Mouse (Mus musculus) B cell, adult 2 months (primary cell): Measurements from ENCODE around the gene Lhx8.
A peak's percentile ranks its signal among the peaks of the same experiment; 100 is the strongest.

ENCODE experiments used
- DNase-seq, 2 experiments: peaks; one replicate each; pipeline ENCODE4 v3.0.0; 2022

Lhx8 gene

DNA sequence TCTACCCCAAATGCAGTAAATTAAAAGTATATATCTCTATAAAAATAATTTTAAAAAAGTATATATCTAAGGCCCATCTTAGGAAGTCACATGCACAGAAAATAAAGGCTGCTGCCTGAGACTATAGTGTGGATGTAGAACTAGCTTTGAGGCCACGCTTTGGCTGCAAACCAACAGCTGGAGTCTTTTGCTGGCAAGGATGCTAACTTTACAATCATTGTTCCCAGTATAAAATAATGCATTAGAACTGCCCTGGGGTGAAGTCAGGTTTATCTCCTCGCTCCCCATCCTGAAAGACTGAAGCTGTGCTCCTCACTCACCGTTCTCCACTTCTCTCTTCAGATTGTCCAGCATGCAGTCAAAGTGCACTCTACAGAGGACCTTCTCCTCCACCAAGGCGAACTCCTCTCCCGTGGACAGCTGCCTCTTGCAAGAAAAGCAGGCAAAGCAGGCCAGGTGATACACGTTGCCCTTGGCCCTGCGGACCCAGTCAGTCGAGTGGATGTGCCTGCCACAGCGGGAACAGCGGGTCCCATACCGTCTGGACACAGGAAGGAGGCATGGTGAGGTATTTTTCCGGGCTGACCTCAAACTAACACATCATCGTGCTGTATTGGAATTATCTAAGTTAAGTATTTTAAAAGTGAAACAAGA lies 8.4 kb downstream of the Lhx8 start:
- no peak for DNase-seq

GRCm38 (mm10) chr3:154317651-154318248 lies 12.7 kb downstream of the Lhx8 start:
- no peak for DNase-seq

- no peak for DNase-seq
Observed at GRCm38 (mm10) chr3:154305163-154305884, 25.1 kb downstream of the Lhx8 start.

DNA sequence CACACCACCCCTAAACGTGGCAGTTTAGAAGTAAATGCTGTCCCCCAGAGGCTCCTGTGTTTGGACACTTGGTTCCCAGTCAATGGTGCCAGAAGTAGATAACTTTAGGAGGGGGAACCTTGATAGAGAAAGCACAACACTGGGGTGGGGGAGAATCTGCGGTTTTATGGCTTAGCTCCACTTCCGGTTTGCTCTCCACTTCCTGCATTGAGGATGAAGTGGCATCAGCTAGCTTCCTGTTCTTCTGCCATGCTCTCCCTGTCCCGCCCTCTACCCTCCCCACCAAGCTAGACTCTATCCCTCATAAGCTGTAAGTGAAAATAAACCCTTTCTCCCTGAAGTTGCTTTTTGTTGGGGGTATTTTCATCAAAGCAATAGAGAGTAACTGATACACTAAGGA lies 29.4 kb downstream of the Lhx8 start:
- no peak for DNase-seq

GRCm38 (mm10) chr3:154300006-154300405 lies 30.5 kb downstream of the Lhx8 start:
- DNase-seq: no peak

DNA sequence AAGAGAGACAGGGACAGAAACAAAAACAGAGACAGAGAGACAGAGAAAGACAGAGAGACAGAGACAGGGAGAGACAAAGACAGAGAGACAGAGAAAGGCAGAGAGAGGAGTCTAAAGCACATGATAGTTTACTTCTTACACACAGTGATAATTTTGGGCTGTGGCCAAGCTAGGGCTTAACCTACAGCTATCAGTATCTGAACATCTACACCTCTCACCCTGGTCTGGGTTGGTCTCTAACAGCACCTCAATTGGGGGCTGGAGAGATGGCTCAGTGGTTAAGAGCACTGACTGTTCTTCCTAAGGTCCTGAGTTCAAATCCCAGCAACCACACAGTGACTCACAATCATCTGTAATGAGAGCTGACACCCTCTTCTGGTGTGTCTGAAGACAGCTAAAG lies 32.0 kb downstream of the Lhx8 start:
- DNase-seq: no peak

DNA sequence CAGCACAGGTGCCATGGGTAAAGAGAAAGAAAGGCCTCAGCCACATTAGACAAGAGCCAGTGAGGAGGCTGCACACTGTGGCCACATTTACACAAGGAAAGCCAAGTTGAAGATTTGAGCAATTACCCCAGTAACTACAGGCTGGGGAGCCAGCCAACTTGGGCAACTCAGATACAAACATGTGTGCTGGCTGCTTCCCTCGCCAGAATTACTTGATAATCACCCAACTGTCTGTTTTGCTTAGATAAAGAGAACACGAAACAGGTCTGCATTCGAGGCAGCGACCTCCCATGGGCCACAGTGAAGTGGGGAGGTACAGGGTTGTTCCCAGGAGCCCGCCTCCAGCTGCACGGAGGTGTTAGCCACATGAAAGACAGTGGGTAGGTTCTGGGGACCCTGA lies 33.0 kb downstream of the Lhx8 start:
- DNase-seq: no peak

DNA sequence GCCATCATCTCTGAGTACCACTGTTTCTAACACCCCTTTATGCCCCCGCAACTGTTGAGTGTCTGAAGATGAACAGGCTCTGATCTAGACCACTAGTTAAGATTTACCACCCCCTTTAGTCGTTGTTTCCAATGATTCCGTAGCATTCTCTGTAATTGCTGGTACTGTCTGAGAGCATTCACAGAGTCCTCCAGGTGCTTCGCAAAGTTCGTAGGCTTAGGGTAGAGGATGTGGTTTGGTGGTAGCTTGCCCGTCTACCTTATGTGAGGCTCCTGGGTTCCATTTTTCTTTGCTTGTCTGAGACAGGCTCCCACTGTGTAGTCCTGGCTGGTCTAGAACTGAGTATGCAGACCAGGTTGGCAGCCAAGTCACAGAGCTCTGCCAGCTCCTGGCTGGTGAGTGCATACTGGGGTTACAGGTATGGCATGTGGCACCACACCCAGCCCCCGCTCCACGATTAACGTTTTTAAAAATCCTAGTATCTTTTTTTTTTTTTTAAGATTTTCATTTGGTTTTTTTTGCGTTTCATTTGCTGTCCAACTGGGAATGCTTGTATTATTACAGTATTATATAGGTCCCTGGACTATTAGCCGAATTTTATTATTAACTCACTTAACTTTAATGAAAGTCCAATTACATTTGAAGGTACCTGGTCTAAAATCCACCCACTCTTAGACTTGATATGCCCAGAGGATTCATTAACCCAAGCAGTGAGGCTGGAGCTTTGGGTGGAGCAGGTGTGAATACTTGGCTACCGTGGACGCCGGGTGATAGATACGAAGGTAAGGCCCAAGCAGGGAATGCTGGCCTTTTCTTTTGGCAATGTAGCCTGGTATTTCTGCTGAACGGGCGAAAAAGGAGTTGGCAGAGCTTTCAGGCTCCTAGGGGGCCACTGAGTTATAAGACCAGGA lies 35.3 kb downstream of the Lhx8 start:
- DNase-seq: no peak

GRCm38 (mm10) chr3:154293839-154294490 lies 36.5 kb downstream of the Lhx8 start:
- DNase-seq: no peak

- DNase-seq: no peak
Observed at GRCm38 (mm10) chr3:154292126-154292525, 38.3 kb downstream of the Lhx8 start.

- no peak for DNase-seq
Observed at GRCm38 (mm10) chr3:154290351-154290750, 40.1 kb downstream of the Lhx8 start.

- DNase-seq: no peak
Observed at GRCm38 (mm10) chr3:154288429-154289069, 41.9 kb downstream of the Lhx8 start.

- no peak for DNase-seq
Observed at GRCm38 (mm10) chr3:154287217-154287616, 43.2 kb downstream of the Lhx8 start.

DNA sequence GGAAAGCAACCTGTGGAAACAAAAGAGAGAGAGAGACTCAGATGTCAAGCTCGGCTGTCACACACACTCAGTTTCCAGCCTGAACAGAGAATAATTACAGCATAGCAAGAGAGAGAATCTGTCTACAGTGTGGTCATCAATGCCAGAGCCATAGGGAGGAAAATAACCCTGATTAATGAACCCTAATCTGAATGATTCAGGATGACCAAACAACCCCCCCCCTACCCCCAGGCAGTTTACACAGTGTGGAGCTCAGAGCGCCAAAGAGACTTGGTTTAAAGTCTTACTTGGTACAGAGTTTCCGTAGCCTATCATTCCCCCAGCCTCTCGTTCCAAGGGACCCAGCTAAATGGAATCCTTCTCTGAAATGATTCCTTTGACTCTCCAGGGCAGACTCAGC lies 45.1 kb downstream of the Lhx8 start:
- no peak for DNase-seq

- no peak for DNase-seq
Observed at GRCm38 (mm10) chr3:154284260-154284659, 46.2 kb downstream of the Lhx8 start.

DNA sequence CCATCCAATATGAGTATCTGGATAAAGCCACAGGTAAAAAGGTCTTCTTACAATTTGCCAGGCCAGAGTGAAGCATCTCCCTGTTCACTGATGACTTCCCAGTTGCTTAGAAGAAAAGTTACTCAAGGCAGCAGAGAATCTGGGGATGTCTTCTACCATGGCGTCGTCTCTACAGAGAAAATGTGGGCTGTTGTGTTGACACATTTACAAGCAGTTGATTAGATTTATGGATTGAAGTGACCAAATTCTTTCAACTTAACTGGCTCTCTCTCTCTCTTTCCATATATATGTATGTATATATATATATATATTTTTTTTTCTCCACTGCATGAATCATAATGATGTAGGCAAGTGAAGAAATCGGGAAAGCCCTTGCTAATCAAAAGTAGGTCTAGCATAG lies 55.8 kb downstream of the Lhx8 start:
- DNase-seq: no peak

DNA sequence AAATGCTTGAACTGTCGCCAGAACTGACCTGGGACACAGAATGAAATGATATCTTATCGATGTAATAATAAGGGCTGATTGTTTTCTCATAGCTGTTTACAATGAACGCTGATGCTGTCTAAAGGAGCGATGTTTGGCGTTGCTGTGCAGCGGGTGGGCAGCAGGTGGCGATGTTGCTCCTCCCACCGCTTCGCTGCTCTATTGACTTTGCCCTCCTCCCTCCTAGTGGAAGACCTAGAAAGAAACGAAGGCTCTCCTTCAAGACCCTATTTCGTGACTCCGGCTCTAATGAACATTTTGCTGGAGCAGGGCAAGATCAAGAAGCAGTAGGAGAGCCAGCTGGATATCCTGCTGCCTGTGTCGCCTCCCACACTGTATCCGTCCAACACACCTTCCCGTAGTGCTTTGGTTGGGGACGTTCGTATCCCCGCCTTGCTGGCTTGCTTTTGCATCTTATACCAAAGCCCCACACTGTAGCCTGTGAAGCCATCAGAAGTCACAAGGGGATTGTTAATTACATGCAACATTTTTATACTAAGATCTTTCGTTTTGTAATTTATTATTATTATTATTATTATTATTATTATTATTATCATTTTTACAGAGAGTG lies 60.6 kb downstream of the Lhx8 start:
- DNase-seq: peak; percentile 53 to 54

DNA sequence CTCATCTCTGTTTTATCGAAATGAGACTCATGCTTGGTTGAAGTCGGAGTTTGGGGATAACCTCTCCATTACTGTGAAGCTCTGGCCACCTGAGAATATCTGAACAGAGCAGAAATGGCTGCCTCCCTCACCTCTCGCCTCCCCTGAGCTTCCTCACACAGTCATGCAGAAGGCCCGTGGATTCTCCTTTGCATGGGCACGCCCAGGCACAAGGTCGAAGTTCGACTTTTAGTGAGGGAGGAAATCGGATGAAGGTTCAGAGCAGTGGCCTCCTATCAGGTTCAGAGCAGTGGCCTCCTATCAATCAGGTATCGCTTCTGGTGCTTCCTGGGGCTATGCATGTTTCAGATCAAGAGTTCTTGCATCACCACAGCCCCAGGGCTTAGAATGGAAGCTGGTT lies 62.1 kb downstream of the Lhx8 start:
- DNase-seq: no peak

DNA sequence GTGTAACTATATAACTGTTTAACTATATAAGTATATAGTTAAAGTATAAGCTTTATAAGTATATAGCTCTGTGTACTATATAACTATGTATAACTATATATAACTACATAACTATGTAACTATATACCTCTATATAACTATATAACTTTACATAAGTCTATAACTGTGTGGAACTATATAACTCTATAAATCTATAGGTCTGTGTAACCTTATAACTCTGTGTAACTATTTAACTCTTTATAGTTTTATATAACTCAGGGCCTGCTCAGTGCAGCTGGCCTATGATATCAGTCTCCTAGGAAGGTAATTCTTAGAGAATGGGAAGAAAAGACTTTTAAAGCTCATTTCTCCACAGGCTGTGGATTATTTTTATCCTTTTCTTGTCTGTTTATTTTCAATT lies 73.1 kb downstream of the Lhx8 start:
- no peak for DNase-seq
